Mouse (Mus musculus) c-Kit-negative CD71-positive TER-119-positive erythroid progenitor cells, embryonic 14.5 days (primary cell): ENCODE measurements around the gene Fzd1.

Source experiments
- DNase-seq: peaks from one replicate; pipeline ENCODE4 v3.0.0-alpha.2; 2013; ENCODE audit warnings: low read depth, low spot score

Gene Fzd1

DNA sequence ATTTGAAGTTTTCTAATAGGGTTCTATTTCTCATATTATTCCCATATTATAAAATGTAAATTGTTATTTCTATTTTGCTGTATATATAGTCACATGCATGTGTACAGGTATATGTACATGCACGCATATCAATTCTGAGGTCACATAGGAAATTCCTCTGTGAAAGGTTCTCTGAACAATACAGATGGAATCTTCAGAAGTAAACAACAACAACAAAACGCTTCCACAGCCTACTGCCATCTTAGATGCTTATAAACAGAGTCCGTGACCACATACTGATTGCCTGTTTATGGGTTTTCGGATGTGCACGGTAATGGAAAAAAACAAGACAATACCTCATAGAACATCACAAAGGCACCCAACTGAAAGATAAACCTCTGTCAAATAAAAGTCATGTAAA is 4.7 kb downstream of the Fzd1 start:
- DNase-seq: no peak

DNA sequence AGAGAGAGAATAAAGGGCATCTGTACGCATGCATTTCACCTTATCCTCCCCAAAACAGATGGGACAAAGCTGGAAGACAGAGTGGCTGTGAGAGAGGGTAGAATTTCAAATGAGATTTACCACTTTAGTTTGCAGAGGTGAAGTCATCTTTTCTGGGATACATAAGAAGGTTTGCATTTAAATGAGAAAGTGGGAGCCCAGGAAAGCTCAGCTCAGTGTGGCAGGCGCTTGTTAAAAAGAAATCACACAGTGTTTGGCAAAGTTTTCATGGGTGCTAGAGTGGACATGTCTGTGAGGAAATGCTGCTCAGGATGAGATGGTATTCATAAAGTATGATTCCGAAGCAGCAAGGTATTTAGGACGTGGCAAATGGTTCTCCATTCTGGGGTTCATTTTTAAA is 15.1 kb downstream of the Fzd1 start:
- no peak for DNase-seq

DNA sequence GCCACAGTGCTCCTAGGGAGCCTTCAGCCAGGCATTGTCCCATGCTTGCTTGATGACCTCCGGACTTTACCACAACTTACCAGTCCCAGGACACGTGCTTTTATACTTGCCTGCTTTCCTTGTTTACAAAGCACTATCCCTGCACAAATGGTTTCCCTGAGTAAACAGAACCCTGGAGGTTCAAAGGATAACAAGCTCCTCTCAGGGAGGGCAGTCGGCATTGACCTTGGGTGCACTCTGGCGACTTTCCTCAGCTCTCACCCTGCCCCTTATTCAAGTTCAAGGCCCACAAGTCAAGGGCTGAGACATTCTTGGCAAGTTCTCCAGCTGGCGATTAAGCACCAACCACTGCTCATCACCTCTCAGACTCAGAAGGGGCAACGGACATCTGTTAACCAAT is 20.8 kb downstream of the Fzd1 start:
- no peak for DNase-seq

DNA sequence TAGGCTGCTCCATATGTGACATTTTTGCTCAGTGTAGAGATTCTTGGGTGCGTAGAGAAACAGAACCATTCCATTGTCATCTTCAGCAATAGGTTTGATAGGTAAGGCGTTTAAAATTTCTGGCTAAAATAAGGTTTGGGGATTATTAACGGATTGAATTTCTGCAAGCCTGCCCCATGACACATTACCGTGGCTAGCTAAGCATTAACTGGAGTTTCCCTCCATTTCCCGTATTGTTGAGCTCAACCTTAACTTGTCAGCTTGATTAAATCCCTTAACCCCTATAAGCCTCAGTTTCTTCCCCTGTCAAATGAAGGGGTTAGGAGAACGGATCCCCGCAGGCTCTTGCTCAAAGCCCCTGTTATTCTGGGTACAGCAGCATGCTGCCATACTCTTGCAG is 22.4 kb downstream of the Fzd1 start:
- DNase-seq: no peak

DNA sequence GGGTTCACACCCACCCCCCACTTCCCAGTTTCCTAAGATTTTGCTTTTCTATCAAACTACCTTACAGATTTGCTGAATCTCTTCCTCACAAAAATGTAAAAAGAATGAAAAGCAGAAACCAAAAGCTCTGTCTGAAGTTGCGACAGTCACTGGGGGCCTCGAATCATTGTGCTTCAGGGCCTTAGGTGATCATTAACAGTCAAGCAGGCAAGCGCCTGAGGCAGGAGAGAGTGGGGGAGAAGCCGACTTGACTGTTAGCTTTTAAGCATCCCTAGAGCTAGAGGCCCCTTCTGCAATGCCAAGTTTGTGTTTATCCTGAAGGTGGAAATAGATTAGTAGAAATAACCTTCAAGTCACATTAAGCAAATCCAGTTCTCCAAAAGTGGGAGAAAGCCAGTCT is 24.6 kb downstream of the Fzd1 start:
- DNase-seq: no peak

DNA sequence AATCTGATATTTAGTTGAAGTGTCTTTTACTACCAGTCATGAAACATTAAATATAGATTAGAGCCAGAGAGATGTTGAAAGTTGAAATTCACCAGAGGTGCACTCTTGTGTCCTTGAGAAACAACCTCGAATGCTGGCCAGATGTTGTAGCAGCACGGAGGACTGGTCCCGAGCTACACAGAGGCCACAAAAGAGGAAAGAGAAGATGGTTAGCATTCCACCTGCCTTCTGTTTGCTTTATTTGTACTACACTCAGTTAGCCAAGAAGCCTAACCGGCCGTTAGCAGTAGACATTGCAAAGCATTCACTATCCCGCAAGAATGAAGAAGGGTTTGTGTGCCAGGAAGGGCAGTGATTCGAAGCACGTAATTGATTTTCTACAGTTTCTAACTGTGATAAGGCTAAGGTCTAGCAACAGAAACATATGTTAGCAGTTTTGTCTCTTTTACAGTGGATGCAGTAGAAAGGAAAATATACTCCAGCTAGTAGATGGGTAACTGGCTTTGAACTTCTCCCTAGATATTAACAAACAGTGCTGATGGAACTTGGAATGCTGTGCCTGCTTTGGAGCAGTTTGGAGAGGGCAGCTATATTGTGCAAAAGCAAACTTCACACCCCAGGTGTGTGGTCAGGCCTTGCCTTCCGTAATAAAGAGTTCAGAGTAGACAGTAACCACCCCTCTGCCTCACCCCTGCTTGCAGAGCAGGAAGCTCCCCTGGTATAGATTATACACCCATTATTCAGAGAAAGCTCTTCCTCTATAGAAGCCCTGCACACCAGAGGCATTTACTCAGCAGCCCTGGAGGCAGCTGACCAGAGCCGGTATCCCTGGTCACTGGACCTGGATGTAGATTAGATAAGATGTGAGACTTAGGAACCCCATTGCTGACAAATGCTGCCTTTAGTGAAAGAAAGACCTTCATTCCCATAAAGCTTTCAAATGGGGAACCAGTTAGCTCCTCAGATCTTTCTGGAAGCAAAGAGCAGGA is 25.3 kb downstream of the Fzd1 start:
- DNase-seq: no peak

DNA sequence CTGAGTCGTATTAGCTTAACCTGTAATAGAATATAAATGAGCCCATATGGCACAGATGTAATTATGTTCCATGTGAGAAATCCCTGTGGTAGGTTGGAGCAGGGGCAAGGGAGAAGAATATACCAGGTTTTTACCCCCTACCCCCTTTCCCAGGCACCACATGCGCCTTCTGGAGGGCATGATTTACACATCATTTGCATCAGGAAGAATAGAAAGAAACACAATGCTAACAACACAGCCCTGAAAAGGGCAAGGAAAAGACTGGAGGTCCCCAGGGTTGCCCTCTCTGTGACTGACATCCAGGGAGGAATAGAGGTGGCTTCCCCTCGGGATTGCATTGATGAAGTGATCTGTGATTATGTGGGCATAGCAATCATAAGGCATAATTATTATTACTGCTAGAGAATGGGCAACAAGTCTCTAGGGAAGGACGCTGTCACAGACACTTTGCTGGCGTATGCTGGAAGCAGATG is 26.1 kb downstream of the Fzd1 start:
- no peak for DNase-seq

DNA sequence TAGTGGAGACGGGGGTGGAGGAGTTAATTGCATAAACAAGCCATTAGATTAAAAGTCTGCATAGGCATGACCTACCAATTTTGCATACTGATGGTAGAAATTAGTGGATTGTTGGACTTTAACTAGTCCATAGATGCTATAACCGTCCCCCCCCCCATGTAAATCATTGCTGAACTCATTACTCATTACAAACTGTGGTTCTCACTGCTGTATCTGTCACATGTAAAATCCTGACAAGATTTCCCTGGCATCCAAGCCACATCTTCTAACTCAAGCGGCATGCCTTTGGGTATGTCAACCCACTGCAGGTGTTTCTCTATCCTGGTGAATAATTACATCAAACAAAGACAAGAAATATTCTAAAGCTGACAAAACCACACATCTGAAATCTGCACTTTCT is 26.8 kb downstream of the Fzd1 start:
- DNase-seq: no peak
